Mouse (Mus musculus) embryonic facial prominence, embryonic 15.5 days (tissue): Measurements from ENCODE around the gene Ldlrad2. TPM values are rescaled to one million over a fixed set of nuclear protein-coding genes. Genes with fewer than 3 reads are reported as not detected.

Source experiments
- ATAC-seq: fragments of 200-750 bp; cut with Nextera tagmentation; 2 replicates; pipeline ENCODE4 v1.8.0; 2017; ENCODE audit warnings: low read depth, moderate TSS enrichment; ENCODE audit not compliant: insufficient number of reproducible peaks, low FRiP score, low TSS enrichment
- H3K27ac ChIP-seq: fragments of 300-500 bp; sonication (generic); replicated peaks from 2 replicates; pipeline ENCODE4 v1.5.1; 2015; ENCODE audit warnings: mild to moderate bottlenecking, inconsistent platforms
- H3K27me3 ChIP-seq: fragments of 300-500 bp; sonication (generic); 2 replicates; pipeline ENCODE4 v1.6.1; 2015; ENCODE audit warnings: inconsistent platforms
- H3K36me3 ChIP-seq: fragments of 300-500 bp; sonication (generic); 2 replicates; pipeline ENCODE4 v1.6.1; 2015; ENCODE audit warnings: mild to moderate bottlenecking, inconsistent platforms
- H3K4me1 ChIP-seq: fragments of 300-500 bp; sonication (generic); 2 replicates; pipeline ENCODE4 v1.6.1; 2015; ENCODE audit warnings: inconsistent platforms
- H3K4me2 ChIP-seq: fragments of 300-500 bp; sonication (generic); replicated peaks from 2 replicates; pipeline ENCODE4 v1.6.1; 2015; ENCODE audit warnings: mild to moderate bottlenecking, inconsistent platforms
- H3K4me3 ChIP-seq: fragments of 300-500 bp; sonication (generic); replicated peaks from 2 replicates; pipeline ENCODE4 v1.5.1; 2015; ENCODE audit warnings: mild to moderate bottlenecking, inconsistent platforms
- H3K9ac ChIP-seq: fragments of 300-500 bp; sonication (generic); 2 replicates; pipeline ENCODE4 v1.6.1; 2015; ENCODE audit warnings: inconsistent platforms
- H3K9me3 ChIP-seq: fragments of 300-500 bp; sonication (generic); replicated peaks from 2 replicates; pipeline ENCODE4 v1.6.1; 2016; ENCODE audit warnings: inconsistent platforms
- WGBS: fragments of 180-500 bp; shearing (Covaris S2); methylation state at CpG from one replicate; pipeline ENCODE4 v1.1.7; 2015; 5-methylcytosine and 5-hydroxymethylcytosine counted together
- polyA plus RNA-seq: library from polyadenylated mRNA; unstranded; fragments of >200 nt; fragmentation: Nextera tagmentation; extraction: Ambion mirVana; gene quantifications from 2 replicates; pipeline ENCODE4 v1.2.1, GENCODE M21; 2015

The Ldlrad2 gene
- polyA plus RNA-seq: 0.75 and 1.1 TPM in 2 replicates

- Histone ChIP-seq H3K4me1 (peaks cover 6% of the 10 kb centered on the region; the same call in 1 of the 2 replicates), H3K27ac (no peak within 1 kb of the TSS), H3K9me3 (no peaks in the 10 kb centered on the region), H3K4me3 (no peak within 1 kb of the TSS), H3K4me2 (no peak within 1 kb of the TSS), H3K36me3 (peaks cover 25% of the 10 kb centered on the region), H3K27me3 (peaks cover 12% of the 10 kb centered on the region), H3K9ac (no peak within 1 kb of the TSS)
- WGBS: 87% methylated on average over 10 of the region's 10 CpGs
- no peak for ATAC-seq
Measured at GRCm38 (mm10) chr4:137574469-137574868, at the start of gene Ldlrad2. Gene Ldlrad2 (minus strand): TSS chr4:137574569.

- 93% methylated on average over 8 of the region's 8 CpGs for WGBS
- Histone ChIP-seq H3K27ac (no peak overlapping the region), H3K9me3 (no peaks in the 10 kb centered on the region), H3K36me3 (peaks cover 86% of the 10 kb centered on the region), H3K27me3 (no peaks in the 10 kb centered on the region), H3K4me3 (no peak overlapping the region), H3K4me2 (no peak overlapping the region), H3K9ac (no peak overlapping the region), H3K4me1 (no peaks in the 10 kb centered on the region)
- no peak for ATAC-seq
Measured at GRCm38 (mm10) chr4:137622847-137623246, 48.5 kb upstream of the Ldlrad2 start.

- Histone ChIP-seq H3K4me3 (no peak overlapping the region), H3K27me3 (no peaks in the 10 kb centered on the region), H3K9me3 (no peaks in the 10 kb centered on the region), H3K27ac (no peak overlapping the region), H3K36me3 (peaks cover 92% of the 10 kb centered on the region), H3K4me1 (no peaks in the 10 kb centered on the region), H3K9ac (no peak overlapping the region), H3K4me2 (no peak overlapping the region)
- WGBS: 81% methylated on average over 15 of the region's 15 CpGs
- no peak for ATAC-seq
Measured at GRCm38 (mm10) chr4:137610256-137610655, 35.9 kb upstream of the Ldlrad2 start.

GRCm38 (mm10) chr4:137609702-137610101 lies 35.3 kb upstream of the Ldlrad2 start:
- Histone ChIP-seq H3K4me3 (no peak overlapping the region), H3K9ac (no peak overlapping the region), H3K9me3 (no peaks in the 10 kb centered on the region), H3K4me2 (no peak overlapping the region), H3K36me3 (peaks cover 89% of the 10 kb centered on the region), H3K27ac (no peak overlapping the region), H3K4me1 (no peaks in the 10 kb centered on the region), H3K27me3 (no peaks in the 10 kb centered on the region)
- 70% methylated on average over 7 of the region's 7 CpGs for WGBS
- ATAC-seq: peak; percentile 36; the same call in 1 of the 2 replicates

- WGBS: 82% methylated on average over 7 of the region's 7 CpGs
- Histone ChIP-seq H3K9me3 (no peaks in the 10 kb centered on the region), H3K4me3 (no peak overlapping the region), H3K9ac (no peak overlapping the region), H3K4me1 (no peaks in the 10 kb centered on the region), H3K36me3 (peaks cover 85% of the 10 kb centered on the region), H3K4me2 (no peak overlapping the region), H3K27me3 (no peaks in the 10 kb centered on the region), H3K27ac (no peak overlapping the region)
- no peak for ATAC-seq
Measured at GRCm38 (mm10) chr4:137609281-137609680, 34.9 kb upstream of the Ldlrad2 start.

- Histone ChIP-seq H3K9me3 (no peaks in the 10 kb centered on the region), H3K4me1 (no peaks in the 10 kb centered on the region), H3K4me2 (no peak overlapping the region), H3K36me3 (peaks cover 62% of the 10 kb centered on the region), H3K27ac (no peak overlapping the region), H3K27me3 (no peaks in the 10 kb centered on the region), H3K4me3 (no peak overlapping the region), H3K9ac (no peak overlapping the region)
- ATAC-seq: no peak
- 97% methylated on average over 2 of the region's 2 CpGs for WGBS
Measured at GRCm38 (mm10) chr4:137607023-137607422, 32.7 kb upstream of the Ldlrad2 start.

GRCm38 (mm10) chr4:137603449-137604171 lies 29.2 kb upstream of the Ldlrad2 start:
- Histone ChIP-seq H3K36me3 (peaks cover 31% of the 10 kb centered on the region), H3K27ac (no peak overlapping the region), H3K4me1 (peaks cover 16% of the 10 kb centered on the region), H3K4me2 (no peak overlapping the region), H3K4me3 (no peak overlapping the region), H3K27me3 (no peaks in the 10 kb centered on the region), H3K9me3 (no peaks in the 10 kb centered on the region), H3K9ac (no peak overlapping the region)
- ATAC-seq: no peak
- 82% methylated on average over 11 of the region's 11 CpGs for WGBS

GRCm38 (mm10) chr4:137598577-137598976 lies 24.2 kb upstream of the Ldlrad2 start:
- Histone ChIP-seq H3K4me3 (no peak overlapping the region), H3K27me3 (no peaks in the 10 kb centered on the region), H3K9me3 (no peaks in the 10 kb centered on the region), H3K27ac (no peak overlapping the region), H3K4me2 (no peak overlapping the region), H3K4me1 (peaks cover 45% of the 10 kb centered on the region), H3K9ac (no peak overlapping the region), H3K36me3 (no peaks in the 10 kb centered on the region)
- WGBS: 83% methylated on average over 5 of the region's 5 CpGs
- ATAC-seq: no peak

- 91% methylated on average over 4 of the region's 4 CpGs for WGBS
- Histone ChIP-seq H3K27ac (no peak overlapping the region), H3K4me1 (peaks cover 45% of the 10 kb centered on the region), H3K4me2 (no peak overlapping the region), H3K36me3 (no peaks in the 10 kb centered on the region), H3K27me3 (no peaks in the 10 kb centered on the region), H3K9ac (no peak overlapping the region), H3K4me3 (no peak overlapping the region), H3K9me3 (no peaks in the 10 kb centered on the region)
- no peak for ATAC-seq
Measured at GRCm38 (mm10) chr4:137597098-137597630, 22.8 kb upstream of the Ldlrad2 start.

GRCm38 (mm10) chr4:137594496-137595270 lies 20.3 kb upstream of the Ldlrad2 start:
- Histone ChIP-seq H3K27ac (peak overlapping the region; percentile 99), H3K27me3 (no peaks in the 10 kb centered on the region; the same call in 1 of the 2 replicates), H3K36me3 (no peaks in the 10 kb centered on the region), H3K9ac (peak overlapping the region; percentile 84), H3K9me3 (no peaks in the 10 kb centered on the region), H3K4me1 (peaks cover 39% of the 10 kb centered on the region), H3K4me3 (peak overlapping the region; percentile 99), H3K4me2 (peak overlapping the region; percentile 77)
- WGBS: 3% methylated on average over 40 of the region's 40 CpGs
- peak; percentile 2 for ATAC-seq
